8 mouse cellular contexts compared by ENCODE assay signal in the genomic region with DNA sequence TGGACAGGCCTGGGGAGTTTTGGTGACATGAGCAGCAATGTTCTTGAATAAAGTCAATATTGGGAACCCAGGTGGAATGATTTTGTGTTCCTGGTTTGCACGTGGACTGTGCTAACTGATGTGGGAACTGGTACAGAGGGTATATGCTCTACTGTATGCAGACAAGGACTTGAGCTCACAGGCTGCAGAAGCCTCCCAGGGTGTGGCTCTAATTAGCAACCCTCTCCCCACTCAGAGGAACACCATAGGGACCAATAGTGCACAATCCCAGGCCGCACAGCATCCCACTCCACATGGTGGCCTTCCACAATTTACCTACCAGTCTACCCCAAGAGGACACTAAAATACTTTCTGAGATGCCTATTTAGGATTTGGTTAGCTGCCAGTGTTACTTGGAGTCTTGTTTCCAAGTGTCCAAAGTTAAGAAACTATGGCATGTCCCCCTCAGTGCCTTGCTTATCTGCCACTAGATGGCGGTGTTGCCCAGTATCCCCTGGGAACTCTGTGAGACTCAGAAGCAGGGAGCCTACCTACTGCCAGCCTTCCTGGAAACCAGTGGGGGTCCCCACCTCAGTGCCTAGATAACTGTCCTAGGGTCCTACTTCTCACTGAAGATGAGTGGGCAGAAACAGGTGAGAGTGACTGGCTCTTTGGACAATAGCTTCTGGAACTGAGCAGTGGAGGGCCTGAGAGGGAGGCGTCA.
A peak's percentile ranks its signal among the peaks of the same experiment; 100 is the strongest.
DNase-seq lines count a peak whose midpoint lies in the region; ATAC-seq and TF ChIP-seq lines count a peak whose summit lies in the region.

No protein-coding gene starts in this region.

- TF ChIP-seq POLR2A in heart, adult 2 months (IDR thresholded peaks at IDR 0.05; ENCODE audit: insufficient read depth, low read depth, low read length) = no peak
- TF ChIP-seq POLR2A in testis, adult 2 months (IDR thresholded peaks at IDR 0.05; ENCODE audit: control insufficient read depth, low read depth, low read length) = no peak

- intact Hi-C loops in heart, adult 2 months (cut with DNase I) = loop anchor here (1.0 to 5.0 kb wide), 4 partner anchors 49 to 276 kb away; partner anchors contain the start of gene Slc6a6

- no peaks in the 10 kb centered on the region for H3K9me3 ChIP-seq in embryonic facial prominence, embryonic 11.5 days (replicated peaks; ENCODE audit: control insufficient read depth, low read length)
- no peaks in the 10 kb centered on the region for H3K9me3 ChIP-seq in kidney, embryonic 15.5 days (replicated peaks)
- H3K9me3 ChIP-seq in liver, embryonic 11.5 days (ENCODE audit: control insufficient read depth, low read length) = no peaks in the 10 kb centered on the region
- H3K9me3 ChIP-seq in neural tube, embryonic 14.5 days (ENCODE audit: control insufficient read depth, low read length) = no peaks in the 10 kb centered on the region

- peak; percentile 59 for DNase-seq in CD4-positive helper T cell, adult 2 months (ENCODE audit: low read depth, low spot score)
- peak; percentile 80 to 81 for DNase-seq in adrenal gland, postnatal 36 days
- DNase-seq in embryonic facial prominence, embryonic 11.5 days (ENCODE audit: low spot score) = peak; percentile 85
- peak; percentile 73 to 78 for DNase-seq in heart, adult 2 months
- peak; percentile 64 for DNase-seq in liver, embryonic 11.5 days (ENCODE audit: low spot score)

- H3K9ac ChIP-seq in embryonic facial prominence, embryonic 11.5 days (replicated peaks; ENCODE audit: low read length) = no peak overlapping the region
- H3K9ac ChIP-seq in heart, adult 2 months (ENCODE audit: low read depth, low read length) = no peak overlapping the region
- H3K9ac ChIP-seq in kidney, embryonic 15.5 days = no peak overlapping the region
- H3K9ac ChIP-seq in liver, embryonic 11.5 days (ENCODE audit: low read depth, low read length) = no peak overlapping the region
- H3K9ac ChIP-seq in neural tube, embryonic 14.5 days (replicated peaks; ENCODE audit: low read depth, low read length) = no peak overlapping the region

- TF ChIP-seq EP300 in heart, adult 2 months (IDR thresholded peaks at IDR 0.05; ENCODE audit: insufficient read depth, low read depth, low read length) = peak; percentile 91

- no peak overlapping the region for H3K4me2 ChIP-seq in embryonic facial prominence, embryonic 11.5 days (ENCODE audit: low read depth, low read length)
- no peak overlapping the region for H3K4me2 ChIP-seq in kidney, embryonic 15.5 days
- H3K4me2 ChIP-seq in liver, embryonic 11.5 days = no peak overlapping the region
- H3K4me2 ChIP-seq in neural tube, embryonic 14.5 days (ENCODE audit: low read depth, low read length) = no peak overlapping the region

- WGBS in embryonic facial prominence, embryonic 11.5 days = 59% methylated on average over 4 of the region's 4 CpGs
- WGBS in heart, adult 2 months = 71% methylated on average over 4 of the region's 4 CpGs
- WGBS in kidney, embryonic 15.5 days = 65% methylated on average over 4 of the region's 4 CpGs
- WGBS in liver, embryonic 11.5 days = 54% methylated on average over 4 of the region's 4 CpGs
- 63% methylated on average over 4 of the region's 4 CpGs for WGBS in neural tube, embryonic 14.5 days

- H3K27ac ChIP-seq in embryonic facial prominence, embryonic 11.5 days (replicated peaks; ENCODE audit: low read depth, low read length) = no peak overlapping the region
- no peak overlapping the region for H3K27ac ChIP-seq in heart, adult 2 months
- H3K27ac ChIP-seq in kidney, embryonic 15.5 days = no peak overlapping the region
- H3K27ac ChIP-seq in liver, embryonic 11.5 days (ENCODE audit: low read depth, low read length) = no peak overlapping the region
- H3K27ac ChIP-seq in neural tube, embryonic 14.5 days (ENCODE audit: low read depth, low read length) = no peak overlapping the region
- H3K27ac ChIP-seq in testis, adult 2 months (ENCODE audit: control insufficient read depth, insufficient read depth, low read depth, low read length) = no peak overlapping the region

- H3K79me2 ChIP-seq in heart, adult 2 months (replicated peaks; ENCODE audit: control insufficient read depth, insufficient read depth, low read length) = no peaks in the 10 kb centered on the region

- ATAC-seq in embryonic facial prominence, embryonic 11.5 days (replicated peaks; ENCODE audit: insufficient number of reproducible peaks, low FRiP score, low TSS enrichment, low read depth) = peak; percentile 72; the same call in 1 of the 2 replicates
- ATAC-seq in kidney, embryonic 15.5 days (replicated peaks; ENCODE audit: low FRiP score) = peak; percentile 55; the same call in 1 of the 2 replicates
- ATAC-seq in liver, embryonic 11.5 days (replicated peaks; ENCODE audit: low FRiP score) = 0 out of 2 replicates have a peak, but pooled peaks have one; percentile 31
- ATAC-seq in neural tube, embryonic 14.5 days (ENCODE audit: low read depth) = peak; percentile 49; the same call in 1 of the 2 replicates

- H3K4me1 ChIP-seq in embryonic facial prominence, embryonic 11.5 days (ENCODE audit: control insufficient read depth, insufficient read depth, low read length) = no peaks in the 10 kb centered on the region
- peaks cover 2% of the 10 kb centered on the region; the same call in 1 of the 2 replicates for H3K4me1 ChIP-seq in heart, adult 2 months (ENCODE audit: control insufficient read depth, insufficient read depth, low read length)
- 0 out of 2 replicates have a peak, but pooled peaks cover 6% of the 10 kb centered on the region for H3K4me1 ChIP-seq in kidney, embryonic 15.5 days
- H3K4me1 ChIP-seq in liver, embryonic 11.5 days (replicated peaks; ENCODE audit: control insufficient read depth, insufficient read depth, low read length) = no peaks in the 10 kb centered on the region
- H3K4me1 ChIP-seq in neural tube, embryonic 14.5 days (ENCODE audit: control insufficient read depth, insufficient read depth, low read length) = no peaks in the 10 kb centered on the region
- no peaks in the 10 kb centered on the region for H3K4me1 ChIP-seq in testis, adult 2 months (ENCODE audit: control insufficient read depth, insufficient read depth, low read length)

- no peaks in the 10 kb centered on the region for H3K27me3 ChIP-seq in embryonic facial prominence, embryonic 11.5 days (ENCODE audit: control insufficient read depth, insufficient read depth, low read length)
- no peaks in the 10 kb centered on the region for H3K27me3 ChIP-seq in heart, adult 2 months (ENCODE audit: control insufficient read depth, insufficient read depth, low read length)
- H3K27me3 ChIP-seq in kidney, embryonic 15.5 days = 0 out of 2 replicates have a peak, but pooled peaks cover 3% of the 10 kb centered on the region
- H3K27me3 ChIP-seq in liver, embryonic 11.5 days (replicated peaks; ENCODE audit: control insufficient read depth, insufficient read depth, low read length) = no peaks in the 10 kb centered on the region
- no peaks in the 10 kb centered on the region for H3K27me3 ChIP-seq in neural tube, embryonic 14.5 days (ENCODE audit: control insufficient read depth, insufficient read depth, low read length)
- no peaks in the 10 kb centered on the region for H3K27me3 ChIP-seq in testis, adult 2 months (ENCODE audit: control insufficient read depth, insufficient read depth, low read length)

- H3K36me3 ChIP-seq in embryonic facial prominence, embryonic 11.5 days (replicated peaks; ENCODE audit: control insufficient read depth, insufficient read depth, low read depth, low read length) = no peaks in the 10 kb centered on the region
- no peaks in the 10 kb centered on the region for H3K36me3 ChIP-seq in heart, adult 2 months (ENCODE audit: control insufficient read depth, insufficient read depth, low read length)
- no peaks in the 10 kb centered on the region for H3K36me3 ChIP-seq in kidney, embryonic 15.5 days
- no peaks in the 10 kb centered on the region for H3K36me3 ChIP-seq in liver, embryonic 11.5 days (ENCODE audit: control insufficient read depth, insufficient read depth, low read length)
- H3K36me3 ChIP-seq in neural tube, embryonic 14.5 days (ENCODE audit: control insufficient read depth, insufficient read depth, low read length) = no peaks in the 10 kb centered on the region
- no peaks in the 10 kb centered on the region for H3K36me3 ChIP-seq in testis, adult 2 months (ENCODE audit: control insufficient read depth, insufficient read depth, low read length)

- H3K4me3 ChIP-seq in embryonic facial prominence, embryonic 11.5 days (ENCODE audit: low read depth, low read length) = no peak overlapping the region
- H3K4me3 ChIP-seq in heart, adult 2 months = no peak overlapping the region
- no peak overlapping the region for H3K4me3 ChIP-seq in kidney, embryonic 15.5 days (replicated peaks)
- H3K4me3 ChIP-seq in liver, embryonic 11.5 days (ENCODE audit: low read depth, low read length) = no peak overlapping the region
- H3K4me3 ChIP-seq in neural tube, embryonic 14.5 days (ENCODE audit: low read depth, low read length) = no peak overlapping the region
- no peak overlapping the region for H3K4me3 ChIP-seq in testis, adult 2 months (ENCODE audit: control insufficient read depth, low read depth, low read length)

- no peak; the same call in 1 of the 2 replicates for TF ChIP-seq CTCF in heart, adult 2 months (IDR thresholded peaks at IDR 0.05)
- TF ChIP-seq CTCF in testis, adult 2 months (IDR thresholded peaks at IDR 0.05; ENCODE audit: control insufficient read depth, insufficient read depth, insufficient replicate concordance, low read depth, low read length) = peak; percentile 62; the same call in 1 of the 2 replicates
